Mouse (Mus musculus) G1E (cell line): ENCODE measurements around the gene Hdac8. TPM values are rescaled to one million over a fixed set of nuclear protein-coding genes. Genes with fewer than 3 reads are reported as not detected.

Experiments
- ATAC-seq: 2 replicates; pipeline ENCODE4 v1.8.0; 2016; ENCODE audit warnings: mild to moderate bottlenecking; ENCODE audit not compliant: insufficient number of reproducible peaks, poor library complexity, low FRiP score, severe bottlenecking; ENCODE audit errors: extremely low read depth
- DNase-seq: peaks from one replicate; pipeline ENCODE4 v3.0.0; 2012; ENCODE audit warnings: low spot score
- H3K27me3 ChIP-seq: 2 replicates; pipeline ENCODE4 v1.6.1; 2012; ENCODE audit warnings: mild to moderate bottlenecking, low read length, inconsistent platforms; ENCODE audit not compliant: insufficient read depth
- H3K36me3 ChIP-seq: replicated peaks from 2 replicates; pipeline ENCODE3; 2012; ENCODE audit warnings: mild to moderate bottlenecking, inconsistent platforms
- H3K4me1 ChIP-seq: 2 replicates; pipeline ENCODE4 v1.6.1; 2012; ENCODE audit warnings: low read depth, low read length, inconsistent platforms, mixed read lengths; ENCODE audit not compliant: insufficient read depth
- H3K4me3 ChIP-seq: 2 replicates; pipeline ENCODE4 v1.5.1; 2012; ENCODE audit warnings: low read depth, mild to moderate bottlenecking, inconsistent platforms, low read length, moderate library complexity, mixed read lengths
- H3K9me3 ChIP-seq: replicated peaks from 2 replicates; pipeline ENCODE4 v1.6.1; 2012; ENCODE audit warnings: inconsistent platforms
- CTCF ChIP-seq: IDR thresholded peaks from 2 replicates; pipeline ENCODE4 v1.5.1; 2012; ENCODE audit warnings: low read depth, low read length, inconsistent platforms, mixed read lengths
- GATA1 ChIP-seq: IDR thresholded peaks from 2 replicates; pipeline ENCODE4 v1.6.1; 2012; ENCODE audit warnings: borderline replicate concordance, low read length, inconsistent platforms, mixed read lengths
- GATA2 ChIP-seq: IDR thresholded peaks from 2 replicates; pipeline ENCODE4 v1.6.1; 2012; ENCODE audit warnings: low read depth, low read length, inconsistent platforms, borderline replicate concordance
- POLR2AphosphoS5 ChIP-seq: IDR thresholded peaks from 2 replicates; pipeline ENCODE4 v1.6.1; 2012; ENCODE audit warnings: low read depth, low read length, inconsistent platforms; ENCODE audit not compliant: insufficient replicate concordance
- TAL1 ChIP-seq: conservative IDR thresholded peaks from 2 replicates; pipeline ENCODE4 v1.6.1; 2012; ENCODE audit warnings: low read depth, low read length, inconsistent platforms, mixed read lengths
- polyA plus RNA-seq: library from polyadenylated mRNA; stranded (reverse); fragments of >175 nt; gene quantifications from 2 replicates; pipeline ENCODE4 v1.2.3, GENCODE M21; 2012
- total RNA-seq, 2 experiments: library from RNA; stranded (forward) in 1 of 2; stranded (reverse) in 1 of 2; fragments of 200-1000 nt in 1 of 2; fragments of >200 nt in 1 of 2; fragmentation: Nextera tagmentation in 1 of 2; gene quantifications; 2 replicates each; pipeline ENCODE4 v1.2.3; 2014 to 2017

The Hdac8 gene
- total and polyA plus RNA-seq, 3 experiments: 7.5 to 17.6 (median 13.3) TPM

GRCm38 (mm10) chrX:102416386-102416785, 88.8 kb downstream of the Hdac8 start:
- H3K36me3 ChIP-seq: peaks cover 2% of the 10 kb centered on the region

GRCm38 (mm10) chrX:102384765-102385164, 120.4 kb downstream of the Hdac8 start:
- Histone ChIP-seq H3K9me3 (no peaks in the 10 kb centered on the region), H3K36me3 (peaks cover 2% of the 10 kb centered on the region), H3K4me1 (no peaks in the 10 kb centered on the region), H3K4me3 (no peak overlapping the region), H3K27me3 (no peaks in the 10 kb centered on the region)
- TF ChIP-seq CTCF (no peak), POLR2AphosphoS5 (no peak), GATA1 (no peak), TAL1 (no peak), GATA2 (no peak)
- DNase-seq (no peak), ATAC-seq (no peak)

More at GRCm38 (mm10) chrX:102416386-102416785, 88.8 kb downstream of the Hdac8 start:
- ATAC-seq (no peak), DNase-seq (no peak)
- H3K4me3 ChIP-seq: no peak overlapping the region
- no peaks in the 10 kb centered on the region for H3K27me3 ChIP-seq
- no peak for TF ChIP-seq TAL1
- no peak for TF ChIP-seq CTCF
- TF ChIP-seq GATA1: no peak
- no peak for TF ChIP-seq GATA2
- TF ChIP-seq POLR2AphosphoS5: no peak
- H3K9me3 ChIP-seq: no peaks in the 10 kb centered on the region
- no peaks in the 10 kb centered on the region for H3K4me1 ChIP-seq

GRCm38 (mm10) chrX:102383151-102383550, 122.0 kb downstream of the Hdac8 start:
- DNase-seq (no peak), ATAC-seq (no peak)
- Histone ChIP-seq H3K4me3 (no peak overlapping the region), H3K4me1 (no peaks in the 10 kb centered on the region), H3K36me3 (peaks cover 2% of the 10 kb centered on the region), H3K27me3 (no peaks in the 10 kb centered on the region), H3K9me3 (no peaks in the 10 kb centered on the region)
- TF ChIP-seq GATA2: no peak
- no peak for TF ChIP-seq POLR2AphosphoS5
- no peak for TF ChIP-seq TAL1
- no peak for TF ChIP-seq GATA1
- no peak for TF ChIP-seq CTCF

- no peak for ATAC-seq
- DNase-seq: no peak
- Histone ChIP-seq H3K36me3 (peaks cover 3% of the 10 kb centered on the region), H3K27me3 (no peaks in the 10 kb centered on the region), H3K4me1 (no peaks in the 10 kb centered on the region), H3K4me3 (no peak overlapping the region), H3K9me3 (no peaks in the 10 kb centered on the region)
- TF ChIP-seq TAL1 (no peak), GATA2 (no peak), CTCF (no peak), GATA1 (no peak), POLR2AphosphoS5 (no peak)
Measured at GRCm38 (mm10) chrX:102366510-102366909, 138.6 kb downstream of the Hdac8 start.

- no peak for TF ChIP-seq CTCF
- no peak for TF ChIP-seq POLR2AphosphoS5
- TF ChIP-seq GATA2: no peak
- TF ChIP-seq TAL1: no peak
- no peak for TF ChIP-seq GATA1
- no peaks in the 10 kb centered on the region for H3K9me3 ChIP-seq
- ATAC-seq (no peak), DNase-seq (no peak)
- no peaks in the 10 kb centered on the region for H3K27me3 ChIP-seq
- no peaks in the 10 kb centered on the region for H3K36me3 ChIP-seq
- no peaks in the 10 kb centered on the region for H3K4me1 ChIP-seq
- no peak overlapping the region for H3K4me3 ChIP-seq
Measured at GRCm38 (mm10) chrX:102362244-102362643, 142.9 kb downstream of the Hdac8 start.

GRCm38 (mm10) chrX:102353412-102353811, 151.7 kb downstream of the Hdac8 start:
- Histone ChIP-seq H3K9me3 (no peaks in the 10 kb centered on the region), H3K4me1 (no peaks in the 10 kb centered on the region), H3K27me3 (no peaks in the 10 kb centered on the region), H3K36me3 (no peaks in the 10 kb centered on the region), H3K4me3 (no peak overlapping the region)
- no peak for DNase-seq
- ATAC-seq: no peak
- TF ChIP-seq POLR2AphosphoS5: no peak
- TF ChIP-seq CTCF: no peak
- no peak for TF ChIP-seq GATA1
- no peak for TF ChIP-seq GATA2
- TF ChIP-seq TAL1: no peak
